Mouse (Mus musculus) intestine, embryonic 16.5 days (tissue): ENCODE data around the gene Mpzl2. TPM values are rescaled to one million over a fixed set of nuclear protein-coding genes. Genes with fewer than 3 reads are reported as not detected.

Experiments used
- polyA plus RNA-seq: library from polyadenylated mRNA; unstranded; fragments of >200 nt; fragmentation: Nextera tagmentation; extraction: Ambion mirVana; gene quantifications from 2 replicates; pipeline ENCODE4 v1.2.1, GENCODE M21; 2015

Mpzl2 gene
- polyA plus RNA-seq, 1 experiment from 2014 or later: 29.1 TPM

Other genes with a start within 250 kb of the Mpzl2 start
- 5.9 and 7.0 TPM in 2 replicates for gene Tmem25, start 240.5 kb upstream of the Mpzl2 start, polyA plus RNA-seq
- 3.5 and 5.8 TPM in 2 replicates for gene Ttc36, start 236.7 kb upstream of the Mpzl2 start, polyA plus RNA-seq
- gene Kmt2a, start 158.5 kb upstream of the Mpzl2 start, polyA plus RNA-seq: 5.3 and 7.7 TPM in 2 replicates
- 937 and 949 TPM in 2 replicates for gene Atp5l, start 119.1 kb upstream of the Mpzl2 start, polyA plus RNA-seq
- gene Ube4a, start 74.2 kb upstream of the Mpzl2 start, polyA plus RNA-seq: 23.0 and 23.9 TPM in 2 replicates
- 1.1 and 1.2 TPM in 2 replicates for gene Cd3g, start 59.4 kb upstream of the Mpzl2 start, polyA plus RNA-seq
- not detected in 2 replicates for gene Cd3d, start 58.0 kb upstream of the Mpzl2 start, polyA plus RNA-seq
- 0.71 and 1.1 TPM in 2 replicates for gene Cd3e, start 30.2 kb upstream of the Mpzl2 start, polyA plus RNA-seq
- 6.2 and 7.0 TPM in 2 replicates for gene Mpzl3, start 15.4 kb downstream of the Mpzl2 start, polyA plus RNA-seq
- gene Jaml, start 39.4 kb downstream of the Mpzl2 start, polyA plus RNA-seq: 100 and 102 TPM in 2 replicates
- 1.9 and 2.1 TPM in 2 replicates for gene Scn2b, start 78.0 kb downstream of the Mpzl2 start, polyA plus RNA-seq
- 0.13 and 0.15 TPM in 2 replicates for gene Scn4b, start 98.6 kb downstream of the Mpzl2 start, polyA plus RNA-seq
- gene BC049352, start 142.2 kb downstream of the Mpzl2 start, polyA plus RNA-seq: 0.15 and 0.36 TPM in 2 replicates
- gene Tmprss4, start 164.3 kb downstream of the Mpzl2 start, polyA plus RNA-seq: 45.2 and 46.2 TPM in 2 replicates
- gene Il10ra, start 229.3 kb downstream of the Mpzl2 start, polyA plus RNA-seq: 1.1 and 1.2 TPM in 2 replicates